Mouse (Mus musculus) heart, adult 2 months (tissue): ENCODE measurements around the gene Polr3h.

Experiments used
- CTCF ChIP-seq: fragments of 200-600 bp; IDR thresholded peaks from 2 replicates; pipeline ENCODE4 v1.8.1; 2022; ENCODE audit warnings: antibody characterized with exemption, mild to moderate bottlenecking, moderate library complexity
- EP300 ChIP-seq: fragments of 200-500 bp; IDR thresholded peaks from 2 replicates; pipeline ENCODE4 v1.6.1; 2011; ENCODE audit warnings: low read depth, low read length, control low read depth; ENCODE audit not compliant: insufficient read depth

- TF ChIP-seq CTCF (no peak), EP300 (no peak)
These were observed 13.5 kb downstream of the Polr3h start for GRCm38 (mm10) chr15:81912498-81912897.
